Mouse (Mus musculus) spleen, postnatal 0 days (tissue): ENCODE data around the gene Olfr218. TPM values are rescaled to one million over a fixed set of nuclear protein-coding genes. Genes with fewer than 3 reads are reported as not detected.

Experiments
- polyA plus RNA-seq: library from polyadenylated mRNA; unstranded; fragments of >200 nt; fragmentation: Nextera tagmentation; extraction: Ambion mirVana; gene quantifications from 2 replicates; pipeline ENCODE4 v1.2.1, GENCODE M21; 2015

Olfr218 gene
- not detected in 2 replicates for polyA plus RNA-seq

GRCm38 (mm10) chr1:173197508-173197907 lies at the start of gene Olfr218:
Gene Olfr218, plus strand, starts transcription at chr1:173197808.

GRCm38 (mm10) chr1:173190540-173190939 lies 7.1 kb upstream of the Olfr218 start, which contains the start of gene Olfr1406:
Gene Olfr1406, minus strand, starts transcription at chr1:173190640.

GRCm38 (mm10) chr1:173212092-173212491 lies 14.5 kb downstream of the Olfr218 start, which contains the start of gene Olfr1404:
Gene Olfr1404, plus strand, starts transcription at chr1:173212392.

GRCm38 (mm10) chr1:173227081-173227480 lies 29.5 kb downstream of the Olfr218 start, which contains the start of gene Fcer1a:
Gene Fcer1a, minus strand, starts transcription at chr1:173227214.

Other genes with a start within 250 kb of the Olfr218 start
- not detected in 2 replicates for gene Olfr16, start 247.4 kb upstream of the Olfr218 start, polyA plus RNA-seq
- gene Olfr1408, start 60.4 kb upstream of the Olfr218 start, polyA plus RNA-seq = not detected in 2 replicates
- gene Olfr1406, start 7.2 kb upstream of the Olfr218 start, polyA plus RNA-seq = not detected in 2 replicates
- gene Olfr1404, start 14.6 kb downstream of the Olfr218 start, polyA plus RNA-seq = not detected in 2 replicates
- gene Fcer1a, start 29.4 kb downstream of the Olfr218 start, polyA plus RNA-seq = 4.6 and 5.0 TPM in 2 replicates
- not detected in 2 replicates for gene Olfr418, start 68.2 kb downstream of the Olfr218 start, polyA plus RNA-seq
- gene Mptx2, start 80.0 kb downstream of the Olfr218 start, polyA plus RNA-seq = not detected in 2 replicates
- gene Ackr1, start 135.9 kb downstream of the Olfr218 start, polyA plus RNA-seq = 35.1 and 49.6 TPM in 2 replicates
- 7.7 and 9.0 TPM in 2 replicates for gene Aim2, start 153.1 kb downstream of the Olfr218 start, polyA plus RNA-seq
- 1.6 TPM in 2 replicates for gene Cadm3, start 169.9 kb downstream of the Olfr218 start, polyA plus RNA-seq